Mouse (Mus musculus): ENCODE results near the gene Tssk3. TPM values are rescaled to one million over a fixed set of nuclear protein-coding genes. Genes with fewer than 3 reads are reported as not detected.

Tssk3 gene
- total RNA-seq, 2 experiments from 2014 or later, result not detected

- no peak for DNase-seq (ENCODE audit: low spot score in 2 of 2)
These were observed 40.0 kb downstream of the Tssk3 start for GRCm38 (mm10) chr4:129450851-129451250.

- no peak for DNase-seq (ENCODE audit: low spot score in 2 of 2)
These were observed 42.1 kb downstream of the Tssk3 start for GRCm38 (mm10) chr4:129448713-129449112.

DNA sequence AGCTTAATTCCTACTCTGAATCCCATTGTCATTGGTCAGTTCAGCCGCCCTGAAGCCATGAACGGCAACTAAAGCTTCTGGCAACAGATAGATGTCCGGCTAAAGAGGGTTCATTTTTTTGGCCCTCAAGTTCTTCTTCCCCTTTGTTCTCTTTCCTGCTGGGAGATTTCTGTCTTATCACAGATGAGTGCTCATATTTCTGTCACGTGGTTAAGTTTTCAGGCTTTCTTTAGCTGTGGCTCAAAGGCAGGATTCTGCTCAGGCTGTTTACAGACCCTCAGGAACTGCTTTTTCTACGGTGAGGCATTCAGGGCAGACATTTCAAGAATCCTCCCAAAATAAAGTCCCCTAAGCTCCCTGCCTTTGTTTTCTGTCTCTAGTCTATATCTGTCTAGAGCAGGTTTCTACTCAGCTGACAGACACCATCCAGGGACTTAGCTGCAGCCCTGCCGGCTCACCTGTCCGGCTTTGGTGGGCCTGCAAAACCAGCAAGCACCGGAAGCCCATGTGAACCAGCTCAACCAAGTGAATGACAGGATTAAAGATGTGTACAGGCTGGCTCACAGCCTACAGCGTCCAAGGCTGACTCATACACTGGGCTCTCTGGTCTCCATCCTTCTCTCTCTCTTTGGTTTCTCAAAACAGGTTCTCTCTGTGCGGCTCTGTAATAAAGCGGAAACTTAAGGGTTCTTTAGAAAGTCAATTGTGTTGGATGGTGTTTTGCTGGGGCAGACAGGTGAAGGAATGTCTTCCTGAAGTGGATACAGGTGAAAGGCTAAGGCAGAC, 42.9 kb downstream of the Tssk3 start:
- DNase-seq (ENCODE audit: low spot score in 2 of 2), result no peak

DNA sequence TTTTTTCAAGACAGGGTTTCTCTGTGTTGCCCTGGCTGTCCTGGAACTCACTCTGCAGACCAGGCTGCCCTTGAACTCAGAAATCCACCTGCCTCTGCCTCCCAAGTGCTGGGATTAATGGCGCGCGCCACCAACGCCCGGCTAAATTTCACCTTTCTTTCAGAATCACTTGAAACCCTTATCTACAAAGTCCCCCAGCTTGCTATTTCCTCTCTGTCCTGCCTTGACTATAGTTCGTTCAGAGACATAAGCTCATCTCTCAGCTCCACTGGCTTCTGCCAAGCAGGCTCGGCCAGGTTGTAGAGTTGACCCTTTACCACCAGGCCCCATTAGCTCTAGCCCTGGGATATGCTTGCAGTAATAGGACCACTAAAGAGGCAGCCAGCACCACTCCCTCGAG, 43.5 kb downstream of the Tssk3 start:
- DNase-seq (ENCODE audit: low spot score in 2 of 2), result no peak

DNA sequence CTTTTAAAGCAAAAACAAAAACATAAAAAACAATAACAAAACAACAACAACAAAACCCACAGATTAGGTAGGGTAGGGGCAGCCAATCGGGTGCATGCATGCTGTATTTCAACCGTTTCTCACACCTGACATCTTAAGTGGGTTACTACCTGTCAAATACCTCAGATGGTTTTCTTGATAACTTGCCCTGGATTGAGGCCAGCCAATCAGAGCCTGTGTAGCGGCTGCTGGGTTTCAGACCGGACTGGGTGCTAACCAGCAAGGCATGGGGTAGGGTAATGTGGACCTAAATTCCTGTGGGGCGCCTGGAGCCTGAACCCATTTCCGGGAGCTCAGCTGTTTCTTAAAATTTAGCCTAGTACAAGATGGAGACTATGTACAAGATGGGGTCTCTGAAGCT, 49.7 kb downstream of the Tssk3 start:
- no peak for DNase-seq (ENCODE audit: low spot score in 2 of 2)

DNA sequence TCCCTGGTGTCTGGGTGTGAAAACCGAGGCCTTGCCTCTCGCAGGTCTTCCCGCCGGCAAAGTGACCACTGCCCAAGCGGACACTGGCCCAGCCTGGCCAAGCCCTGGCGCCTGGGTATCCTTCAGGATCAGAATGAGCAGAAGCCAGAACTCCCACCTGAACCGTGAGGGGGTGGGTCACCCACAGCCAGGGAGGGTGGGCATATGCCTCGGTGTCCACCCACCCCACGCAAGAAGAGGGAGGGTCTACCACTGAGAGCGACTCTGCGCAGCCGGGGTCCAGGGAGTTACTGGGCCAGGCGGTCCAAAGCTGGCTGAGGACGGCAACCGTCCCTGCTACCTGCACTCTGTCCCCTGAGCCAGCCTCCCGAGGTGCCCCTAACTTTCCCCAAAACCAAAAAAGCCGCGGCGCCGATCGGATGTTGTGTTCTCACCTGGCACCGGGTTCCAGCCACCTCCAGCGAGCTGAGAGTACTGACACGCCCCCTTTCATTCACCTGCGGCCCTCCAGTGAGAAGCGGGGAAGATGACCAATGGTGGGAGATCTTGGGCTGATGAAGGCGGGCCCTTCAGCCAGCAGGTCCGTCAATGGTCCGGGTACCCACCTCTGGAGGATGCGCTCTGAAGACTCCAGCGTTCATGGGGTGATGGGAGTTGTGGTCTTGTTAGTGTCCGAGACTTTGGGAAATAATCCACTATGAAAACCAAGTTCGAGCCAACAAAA, 50.3 kb downstream of the Tssk3 start, which contains the start of gene Zbtb8b:
Gene Zbtb8b, minus strand, starts transcription at position 514 of the 724 bp plus-strand sequence.
- DNase-seq (ENCODE audit: low spot score in 2 of 2), result no peak

Other genes starting within 250 kb of the Tssk3 start
- 1 to 10 TPM; 8.2 to 9.7 TPM for gene C77080, start 229.6 kb downstream of the Tssk3 start, total RNA-seq (2021)
- 10 to 100 TPM; 77.8 to 78.7 TPM for gene Sync, start 203.4 kb downstream of the Tssk3 start, total RNA-seq (2021)
- gene Rbbp4, start 155.7 kb downstream of the Tssk3 start, total RNA-seq (2021), result 100 to 1,000 TPM; 166 to 179 TPM
- 10 to 100 TPM; 28.2 to 28.8 TPM for gene Zbtb8os, start 155.3 kb downstream of the Tssk3 start, total RNA-seq (2021)
- 1 to 10 TPM; 6.7 to 7.5 TPM for gene Zbtb8a, start 112.9 kb downstream of the Tssk3 start, total RNA-seq (2021)
- gene Zbtb8b, start 50.2 kb downstream of the Tssk3 start, total RNA-seq (2021), result not detected
- gene Bsdc1, start 29.4 kb downstream of the Tssk3 start, total RNA-seq (2021), result 10 to 100 TPM; 32.2 to 35.2 TPM
- not detected for gene Fam229a, start 168 bp upstream of the Tssk3 start, total RNA-seq (2021)
- 10 to 100 TPM; 63.2 to 63.9 TPM for gene Marcksl1, start 22.6 kb upstream of the Tssk3 start, total RNA-seq (2021)
- 10 to 100 TPM; 39.5 to 42.1 TPM for gene Hdac1, start 51.7 kb upstream of the Tssk3 start, total RNA-seq (2021)
- 1 to 10 TPM in 1 of 2 experiments, under 1 TPM in 1; 0.34 to 2.0 TPM for gene Lck, start 82.6 kb upstream of the Tssk3 start, total RNA-seq (2021)
- 1 to 10 TPM; 1.2 to 1.3 TPM for gene Fam167b, start 87.5 kb upstream of the Tssk3 start, total RNA-seq (2021)
- gene Eif3i, start 109.6 kb upstream of the Tssk3 start, total RNA-seq (2021), result 100 to 1,000 TPM; 167 to 176 TPM
- gene Tmem234, start 109.6 kb upstream of the Tssk3 start, total RNA-seq (2021), result 10 to 100 TPM; 65.2 to 68.4 TPM
- 1 to 10 TPM; 1.6 to 2.7 TPM for gene Dcdc2b, start 123.2 kb upstream of the Tssk3 start, total RNA-seq (2021)
- 10 to 100 TPM; 13.2 to 13.6 TPM for gene Iqcc, start 128.1 kb upstream of the Tssk3 start, total RNA-seq (2021)
- 10 to 100 TPM; 44.7 to 51.2 TPM for gene Ccdc28b, start 132.9 kb upstream of the Tssk3 start, total RNA-seq (2021)
- 10 to 100 TPM; 53.7 to 56.0 TPM for gene Txlna, start 150.0 kb upstream of the Tssk3 start, total RNA-seq (2021)
- 10 to 100 TPM; 54.4 to 63.4 TPM for gene Kpna6, start 181.7 kb upstream of the Tssk3 start, total RNA-seq (2021)
- gene Tmem39b, start 205.8 kb upstream of the Tssk3 start, total RNA-seq (2021), result 1 to 10 TPM; 7.3 to 7.8 TPM